Mouse (Mus musculus) G1E-ER4 (cell line): ENCODE measurements around the gene Zbtb20. TPM values are rescaled to one million over a fixed set of nuclear protein-coding genes. Genes with fewer than 3 reads are reported as not detected.

Source experiments
- GATA1 ChIP-seq: IDR thresholded peaks from one replicate; pipeline ENCODE4 v1.8.0; 2012; ENCODE audit warnings: low read length, inconsistent platforms
- polyA plus RNA-seq: library from polyadenylated mRNA; stranded (reverse); fragments of >175 nt; gene quantifications from 2 replicates; pipeline ENCODE4 v1.2.3, GENCODE M21; 2012

Gene Zbtb20
- polyA plus RNA-seq, 1 experiment: 0.58 TPM

DNA sequence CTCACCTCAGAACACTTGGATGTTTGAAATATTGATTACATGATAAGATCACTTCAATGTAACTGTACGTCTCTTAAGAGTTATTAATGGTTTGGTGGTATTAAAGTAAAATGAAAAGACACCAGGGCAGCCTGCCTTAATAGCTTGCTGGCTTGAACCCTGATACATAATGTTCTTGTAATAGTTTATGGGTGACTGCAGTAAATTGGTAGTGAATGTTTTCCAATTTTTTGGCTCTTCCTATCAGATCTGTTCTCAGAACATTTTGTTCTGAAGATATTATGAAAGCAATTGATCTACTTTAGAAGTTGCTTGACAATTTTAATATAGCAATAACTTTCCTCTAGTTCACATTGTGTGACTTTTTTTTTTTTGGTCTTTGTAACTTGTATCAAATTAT is 123.2 kb downstream of the Zbtb20 start:
- no peak for TF ChIP-seq GATA1

DNA sequence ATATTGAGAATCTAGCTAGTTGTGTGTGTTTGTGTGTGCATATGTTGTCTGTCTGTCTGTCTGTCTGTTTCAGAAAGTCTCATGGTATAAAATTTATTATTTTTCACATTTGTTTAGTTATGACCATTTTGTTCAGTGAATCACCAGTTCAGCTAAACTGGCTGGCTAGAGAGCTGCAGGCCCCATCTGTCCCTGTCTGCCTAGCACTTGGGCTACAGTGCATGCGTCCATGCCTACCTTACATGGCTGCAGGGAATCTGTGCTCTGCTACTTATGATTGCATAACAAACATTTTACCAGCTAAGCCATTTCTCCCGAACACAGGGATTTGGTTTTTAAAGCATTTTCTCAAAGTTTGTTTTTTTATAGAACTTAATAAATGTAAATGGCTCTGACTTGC is 150.7 kb downstream of the Zbtb20 start:
- TF ChIP-seq GATA1: no peak

DNA sequence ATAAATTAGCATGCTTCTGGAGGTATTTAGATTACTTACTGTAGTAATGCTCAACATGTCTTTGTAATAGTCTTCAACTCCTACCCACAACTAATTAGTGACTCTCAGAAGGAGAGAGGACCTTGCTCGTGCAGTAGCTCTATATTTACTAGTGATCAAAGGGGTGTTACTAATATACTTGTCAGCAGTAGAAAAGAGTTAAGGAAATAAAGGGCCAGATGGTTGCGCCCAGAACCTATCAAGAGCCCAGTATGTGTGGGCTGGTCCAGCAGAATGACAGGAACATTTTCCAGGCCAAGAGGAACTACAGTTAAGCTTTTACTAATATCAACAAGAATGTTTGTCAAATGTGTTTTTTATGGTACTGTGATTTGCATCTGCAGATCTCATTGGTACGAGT is 153.6 kb downstream of the Zbtb20 start:
- TF ChIP-seq GATA1: no peak

DNA sequence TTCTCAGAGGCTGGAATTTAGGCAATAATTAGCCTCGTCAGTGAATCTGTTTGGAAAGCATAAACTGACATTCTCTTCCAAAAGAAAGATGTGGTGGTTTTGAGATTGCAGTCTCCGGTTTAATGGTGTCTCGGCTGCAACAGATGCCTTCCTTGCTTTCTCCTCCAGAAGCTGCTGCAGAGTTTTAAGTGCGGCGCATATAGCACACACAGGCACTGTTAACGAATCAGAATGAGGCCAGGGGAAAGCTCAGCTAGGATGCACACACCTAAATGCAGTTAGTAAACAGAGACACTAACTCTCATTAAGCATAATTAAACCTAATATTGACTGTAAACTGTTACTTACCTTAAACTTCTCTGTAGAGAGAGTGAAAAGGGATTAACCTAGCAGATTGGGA is 160.0 kb downstream of the Zbtb20 start:
- no peak for TF ChIP-seq GATA1

DNA sequence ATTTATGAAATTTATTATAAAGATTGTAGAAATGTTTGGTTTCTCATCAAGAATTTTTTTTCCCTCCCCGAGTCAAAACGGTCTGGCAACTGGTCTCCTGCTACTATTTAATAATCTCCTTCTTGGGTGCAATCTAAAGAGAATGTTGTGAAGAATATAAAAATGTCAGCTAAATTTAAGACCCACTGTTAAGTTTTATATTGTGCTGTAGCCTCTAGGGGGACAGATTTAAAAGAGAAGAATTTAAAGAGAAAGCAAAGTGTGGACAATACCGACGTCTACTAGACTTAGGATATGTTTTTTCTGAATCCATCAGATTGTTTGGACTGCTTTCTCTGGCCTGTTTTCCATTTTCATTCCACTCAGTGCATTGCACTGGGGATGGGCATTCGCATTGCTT is 160.8 kb downstream of the Zbtb20 start:
- no peak for TF ChIP-seq GATA1

DNA sequence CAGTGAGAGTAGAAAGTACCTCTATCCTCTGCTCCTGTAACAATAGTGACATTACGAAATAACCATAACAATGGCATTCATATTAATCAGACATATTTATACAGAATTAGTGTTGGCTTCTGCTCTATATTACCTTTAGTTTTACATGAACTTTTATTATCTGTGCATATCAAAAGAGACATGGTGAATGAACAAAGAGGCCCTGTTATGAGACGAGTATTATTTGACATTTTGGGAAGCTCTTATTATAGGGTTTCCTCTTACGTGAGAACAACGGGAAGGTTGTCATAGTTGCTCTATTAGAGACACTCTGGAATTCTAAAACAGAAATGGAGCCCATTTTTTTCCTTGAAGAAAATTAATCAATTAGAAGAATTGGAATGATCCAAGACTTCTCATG is 161.6 kb downstream of the Zbtb20 start:
- no peak for TF ChIP-seq GATA1

DNA sequence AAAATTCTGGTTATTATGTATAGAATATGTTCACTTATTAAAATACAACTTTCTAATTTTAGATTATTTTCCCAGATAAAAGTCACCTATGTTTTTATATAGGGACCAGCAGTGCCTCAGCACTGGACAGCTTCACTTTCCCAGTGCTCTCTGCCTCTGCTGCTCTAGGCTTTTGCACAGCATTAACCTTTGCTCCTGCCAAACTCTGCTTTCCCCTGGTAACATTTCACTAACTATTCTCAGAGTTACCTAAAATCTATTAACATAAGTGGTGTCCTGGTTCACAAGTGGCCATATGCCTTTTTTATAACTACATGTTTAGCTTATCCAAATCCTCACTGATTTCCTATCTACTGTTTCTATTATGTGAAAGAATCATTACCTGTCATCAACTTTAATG is 169.9 kb downstream of the Zbtb20 start:
- TF ChIP-seq GATA1: no peak

DNA sequence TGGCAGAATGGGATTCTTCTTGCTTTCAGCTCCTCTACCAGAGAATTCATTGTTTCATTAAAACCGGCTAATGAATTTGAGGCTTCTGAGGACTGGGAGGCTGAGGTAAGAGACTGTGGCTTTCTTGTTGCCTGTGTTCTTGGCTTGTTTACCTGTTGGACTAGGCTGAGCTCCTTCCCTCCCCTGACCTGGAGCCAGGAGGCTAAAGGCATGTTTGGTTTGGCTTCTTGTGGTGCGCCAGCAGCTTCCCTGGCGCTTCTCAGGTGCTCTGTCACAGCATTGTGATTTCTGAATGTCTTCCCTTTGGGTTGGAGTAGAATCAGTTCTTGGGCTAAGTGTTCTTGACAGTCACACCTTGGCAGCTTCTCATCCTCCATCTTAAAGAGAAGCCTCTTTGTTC is 171.0 kb downstream of the Zbtb20 start:
- no peak for TF ChIP-seq GATA1

DNA sequence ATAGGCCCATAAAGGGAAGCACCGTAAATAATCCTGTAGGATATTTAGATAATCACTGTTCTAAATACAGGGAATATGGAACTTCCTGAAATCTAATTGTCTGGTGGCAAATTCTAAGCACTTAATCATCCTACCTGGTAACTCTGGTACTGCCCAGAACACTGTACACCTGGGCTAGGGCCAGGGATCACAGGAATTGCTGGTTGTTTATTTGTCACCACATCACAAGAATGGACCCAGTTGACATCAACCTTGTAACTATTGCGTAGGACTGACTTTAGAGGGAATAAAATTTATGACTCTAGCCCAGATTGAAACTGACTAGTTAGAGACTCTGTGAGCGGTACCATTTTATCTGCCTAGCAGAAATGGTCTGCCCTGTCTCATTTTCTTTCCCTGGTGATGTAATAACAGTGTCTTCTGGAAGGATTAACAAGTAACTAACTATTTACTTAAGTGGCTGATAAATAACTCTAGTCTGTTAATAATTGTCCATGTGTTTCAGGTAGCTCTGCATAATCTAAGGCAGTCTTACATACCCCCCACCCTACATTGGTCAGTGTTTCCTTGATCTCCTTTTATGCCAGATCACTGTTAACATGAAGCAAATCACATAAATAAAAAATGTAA is 194.1 kb downstream of the Zbtb20 start:
- TF ChIP-seq GATA1: no peak

DNA sequence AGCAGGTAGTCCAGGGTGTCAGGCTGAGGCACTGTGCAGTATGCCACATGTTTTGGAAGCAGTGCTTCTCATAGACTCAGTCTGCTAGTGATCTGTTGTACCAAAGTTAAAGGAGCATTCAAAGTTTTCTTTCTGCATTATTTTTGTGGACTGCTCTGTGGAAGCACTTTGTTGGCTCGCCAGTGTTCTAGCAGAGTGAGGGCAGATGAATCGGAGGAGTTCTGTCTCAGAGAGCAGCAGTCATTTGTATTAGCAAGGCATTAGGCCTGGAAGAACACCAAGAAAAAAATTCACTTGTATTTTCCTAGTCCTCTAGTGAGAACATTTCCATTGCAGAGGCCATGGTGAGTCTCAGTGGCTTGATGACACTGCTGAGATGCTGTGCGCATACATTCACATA is 196.2 kb downstream of the Zbtb20 start:
- TF ChIP-seq GATA1: no peak

DNA sequence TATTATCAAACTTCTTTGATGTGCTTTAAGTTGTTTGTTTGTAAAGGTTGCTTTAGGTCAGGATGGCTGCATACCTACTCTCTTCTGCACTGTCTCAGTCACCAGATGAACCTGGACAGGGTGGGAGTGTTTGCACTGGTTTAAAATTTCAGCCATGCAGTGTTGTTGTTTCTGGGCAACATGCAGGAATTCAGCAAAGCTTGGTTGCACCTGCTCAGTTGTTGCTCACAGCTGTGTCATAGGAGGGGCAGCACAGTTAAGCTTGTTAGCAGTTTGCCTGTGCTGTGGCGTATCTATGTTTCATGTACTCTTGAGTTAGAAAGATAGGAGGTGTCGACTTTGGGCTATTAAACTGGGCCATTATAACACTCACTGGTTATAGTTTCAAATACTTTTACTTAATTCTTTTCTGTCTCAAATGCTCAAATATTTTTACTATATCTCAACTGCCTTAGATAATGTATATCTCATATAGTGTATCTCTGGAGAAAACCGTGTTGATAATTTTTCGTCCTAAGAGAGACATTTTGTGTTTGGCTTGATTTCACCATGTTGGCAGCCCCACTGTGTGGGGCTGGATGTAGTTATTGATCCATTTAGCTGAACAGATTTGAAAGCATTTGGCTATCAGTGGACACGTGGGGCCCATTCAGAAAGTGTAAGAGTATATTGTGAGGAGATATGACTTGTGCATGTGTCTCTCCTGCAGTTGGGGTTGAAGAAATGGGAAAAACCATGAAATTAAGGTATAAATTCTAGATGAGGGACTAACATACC is 197.3 kb downstream of the Zbtb20 start:
- TF ChIP-seq GATA1: no peak

DNA sequence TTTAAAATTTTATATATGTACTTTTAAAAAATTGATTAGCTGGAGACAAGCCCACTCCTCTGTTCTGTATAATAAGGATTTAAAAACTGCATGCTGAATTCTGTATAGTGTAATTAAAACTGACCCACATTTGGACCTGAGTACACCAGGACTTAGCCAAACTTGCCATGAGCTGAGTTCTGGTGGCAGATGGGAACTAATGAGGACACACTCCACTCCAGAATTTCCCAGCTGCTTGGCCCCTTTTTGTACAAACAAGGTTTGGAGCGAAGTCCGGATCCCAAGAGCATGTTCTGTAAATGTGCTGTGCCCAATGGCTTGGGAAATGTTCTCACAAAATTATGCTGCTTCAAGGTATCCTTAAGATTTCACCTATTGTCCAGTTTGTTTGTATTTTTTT is 204.7 kb downstream of the Zbtb20 start:
- TF ChIP-seq GATA1: no peak

DNA sequence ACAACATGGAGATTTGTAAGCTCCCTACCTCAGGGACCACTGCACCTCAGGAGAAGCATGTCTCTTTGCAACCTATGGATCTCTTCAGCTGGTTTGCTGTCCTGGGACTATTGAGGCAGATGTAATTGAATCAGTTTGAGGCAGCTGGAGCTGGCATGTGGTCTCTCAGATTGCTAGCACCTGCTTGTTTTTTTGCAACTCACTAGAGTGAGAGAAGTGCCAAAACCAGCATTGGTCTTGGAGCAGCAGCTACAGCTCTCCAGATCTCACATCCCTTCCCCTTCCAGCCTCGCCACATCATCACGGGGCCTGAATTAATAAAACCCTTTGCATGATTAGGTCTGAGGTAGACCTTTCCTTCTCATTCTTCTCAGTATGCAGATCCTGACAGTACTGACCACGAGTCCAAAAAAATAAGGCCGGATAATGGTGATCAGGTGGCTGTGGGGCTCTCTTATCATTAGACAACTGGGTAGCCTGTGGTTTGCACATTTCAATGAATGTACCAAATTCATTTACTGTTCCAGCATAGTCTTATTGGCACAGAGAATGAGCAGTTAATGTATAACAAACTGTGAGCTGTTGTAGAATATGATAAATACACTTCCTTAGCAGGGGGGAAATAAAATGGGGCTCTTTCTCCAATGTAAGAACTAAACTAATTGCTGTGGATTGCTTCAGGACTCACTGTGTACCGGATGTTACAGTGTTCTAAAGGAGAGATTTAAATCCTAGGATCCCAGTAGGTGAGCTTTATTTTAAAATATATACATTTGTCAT is 205.4 kb downstream of the Zbtb20 start:
- no peak for TF ChIP-seq GATA1

DNA sequence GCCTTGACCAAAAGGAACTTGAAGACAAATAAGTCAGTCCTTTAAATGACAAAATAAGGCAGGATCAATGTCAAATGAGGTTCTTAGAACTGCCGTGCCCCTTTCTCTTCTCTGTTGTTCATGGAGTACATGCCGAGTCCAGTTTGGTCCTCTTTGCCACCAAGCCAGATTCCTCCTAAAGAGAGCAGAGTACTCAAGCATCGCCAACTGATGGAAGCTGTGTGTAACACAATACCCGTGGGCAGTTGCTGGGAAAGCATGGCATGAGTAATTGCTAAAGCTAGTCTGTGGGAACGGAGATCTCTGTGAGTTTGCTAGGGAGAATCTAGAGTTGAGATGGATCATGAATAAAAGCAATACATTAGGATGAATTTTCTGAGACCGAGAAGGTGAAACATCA is 206.3 kb downstream of the Zbtb20 start:
- no peak for TF ChIP-seq GATA1

DNA sequence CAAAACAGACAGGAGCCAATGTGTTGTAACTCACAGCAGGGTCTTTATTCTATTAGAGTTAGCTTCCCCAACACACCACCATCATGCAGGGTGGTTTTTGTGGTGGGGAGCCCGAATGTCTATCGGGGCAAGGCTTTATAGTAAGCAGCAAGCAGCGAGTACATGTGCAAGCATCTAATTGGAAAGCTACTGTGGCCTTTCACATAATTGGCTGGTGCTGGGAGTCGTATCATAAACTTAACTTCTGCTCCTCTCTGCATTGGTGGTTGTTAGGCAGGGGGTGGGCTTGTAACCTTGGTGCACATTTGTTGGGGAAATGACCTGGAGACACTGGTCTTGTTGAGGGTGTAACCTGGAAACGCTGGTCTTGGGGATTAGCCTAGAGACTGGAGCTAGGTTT is 207.1 kb downstream of the Zbtb20 start:
- no peak for TF ChIP-seq GATA1

DNA sequence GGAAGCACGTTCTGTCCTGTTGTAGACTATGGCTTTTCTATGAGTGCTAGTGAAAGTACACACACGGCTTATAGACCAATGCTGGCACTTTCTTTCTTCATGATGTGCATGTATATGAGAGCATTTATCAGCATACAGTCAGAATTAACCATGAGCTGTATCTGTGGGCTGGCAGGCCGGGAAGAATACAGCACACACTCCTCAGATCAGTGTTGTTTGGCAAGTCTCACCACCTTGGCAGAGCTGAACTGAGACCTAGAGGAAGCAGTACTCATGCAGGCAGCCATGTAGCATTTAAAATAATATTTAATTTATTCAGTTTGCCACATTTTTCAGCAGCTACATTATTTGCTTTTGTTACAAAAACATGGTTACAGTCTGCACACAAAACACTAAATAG is 214.5 kb downstream of the Zbtb20 start:
- TF ChIP-seq GATA1: no peak

DNA sequence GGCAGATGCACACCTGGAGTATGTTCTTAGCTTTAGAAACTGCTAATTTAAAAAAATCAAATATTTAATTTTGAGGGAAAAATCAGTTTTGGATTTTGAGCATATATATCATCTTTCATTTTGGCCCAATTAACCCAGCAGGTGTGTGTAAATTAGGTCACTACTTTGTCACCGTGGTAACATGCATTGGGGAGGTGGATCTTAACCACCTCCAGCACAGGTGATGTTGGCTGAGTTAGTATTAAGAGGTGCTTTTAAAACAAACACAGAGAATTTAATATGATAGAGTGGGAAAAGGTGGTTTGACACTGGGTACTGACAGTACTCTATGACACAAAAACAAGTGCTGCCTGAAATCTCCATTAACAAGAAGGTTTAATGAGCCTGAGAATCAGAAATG is 218.5 kb downstream of the Zbtb20 start:
- no peak for TF ChIP-seq GATA1
